Mouse (Mus musculus): ENCODE measurements at regions not wholly inside any gene's neighbourhood (a gene's known extent, or its start where the extent isn't known, plus 50 kb on each side); places are given as distances from the start of the nearest gene placed in this dataset.

GRCm38 (mm10) chr1:163599926-163600890 is 124.8 kb downstream of the Mettl11b start:
- Histone ChIP-seq H3K4me3 (no peak overlapping the region), H3K27me3 (replicated peaks) (no peaks in the 10 kb centered on the region), H3K9ac (no peak overlapping the region), H3K27ac (replicated peaks) (no peak overlapping the region), H3K4me2 (no peak overlapping the region), H3K4me1 (no peaks in the 10 kb centered on the region), H3K9me3 (no peaks in the 10 kb centered on the region), H3K36me3 (no peaks in the 10 kb centered on the region)
- 56% methylated on average over 7 of the region's 7 CpGs for WGBS
- ATAC-seq (ENCODE audit: extremely low read depth, insufficient number of reproducible peaks, low FRiP score, low TSS enrichment) = no peak; the same call in 1 of the 2 replicates

GRCm38 (mm10) chr1:163576411-163576810 is 148.6 kb downstream of the Mettl11b start:
- no peak for ATAC-seq (ENCODE audit: extremely low read depth, insufficient number of reproducible peaks, low FRiP score, low TSS enrichment)
- Histone ChIP-seq H3K27me3 (replicated peaks) (no peaks in the 10 kb centered on the region), H3K9ac (no peak overlapping the region), H3K9me3 (no peaks in the 10 kb centered on the region), H3K4me3 (no peak overlapping the region), H3K4me2 (no peak overlapping the region), H3K27ac (replicated peaks) (no peak overlapping the region), H3K36me3 (no peaks in the 10 kb centered on the region), H3K4me1 (peaks cover 18% of the 10 kb centered on the region)
- 45% methylated on average over 4 of the region's 4 CpGs for WGBS

- Histone ChIP-seq H3K4me3 (no peak overlapping the region), H3K36me3 (no peaks in the 10 kb centered on the region), H3K9me3 (no peaks in the 10 kb centered on the region), H3K4me1 (peaks cover 18% of the 10 kb centered on the region), H3K27ac (replicated peaks) (no peak overlapping the region), H3K9ac (no peak overlapping the region), H3K27me3 (replicated peaks) (no peaks in the 10 kb centered on the region), H3K4me2 (no peak overlapping the region)
- no peak for ATAC-seq (ENCODE audit: extremely low read depth, insufficient number of reproducible peaks, low FRiP score, low TSS enrichment)
- WGBS = 56% methylated on average over 2 of the region's 2 CpGs
These were observed 149.4 kb downstream of the Mettl11b start for GRCm38 (mm10) chr1:163575593-163575992.

- H3K4me1 ChIP-seq = peaks cover 18% of the 10 kb centered on the region
- WGBS = 44% methylated on average over 16 of the region's 16 CpGs
- H3K4me3 ChIP-seq = no peak overlapping the region
- no peaks in the 10 kb centered on the region for H3K9me3 ChIP-seq
- no peak overlapping the region for H3K9ac ChIP-seq
- no peak for ATAC-seq (ENCODE audit: extremely low read depth, insufficient number of reproducible peaks, low FRiP score, low TSS enrichment)
- no peaks in the 10 kb centered on the region for H3K36me3 ChIP-seq
- peak overlapping the region; percentile 35 for H3K4me2 ChIP-seq
- H3K27me3 ChIP-seq (replicated peaks) = no peaks in the 10 kb centered on the region
- H3K27ac ChIP-seq (replicated peaks) = 0 out of 2 replicates have a peak overlapping the region, but pooled peaks have one; percentile 14
These were observed 150.4 kb downstream of the Mettl11b start for GRCm38 (mm10) chr1:163574409-163575161.

- WGBS = 91% methylated on average over 1 of the region's 1 CpGs
- Histone ChIP-seq H3K9me3 (no peaks in the 10 kb centered on the region), H3K4me1 (peaks cover 18% of the 10 kb centered on the region), H3K9ac (no peak overlapping the region), H3K4me2 (no peak overlapping the region), H3K27me3 (replicated peaks) (no peaks in the 10 kb centered on the region), H3K27ac (replicated peaks) (no peak overlapping the region), H3K36me3 (no peaks in the 10 kb centered on the region), H3K4me3 (no peak overlapping the region)
- ATAC-seq (ENCODE audit: extremely low read depth, insufficient number of reproducible peaks, low FRiP score, low TSS enrichment) = no peak
These were observed 151.5 kb downstream of the Mettl11b start for GRCm38 (mm10) chr1:163573533-163573932.

- Histone ChIP-seq H3K36me3 (no peaks in the 10 kb centered on the region), H3K27me3 (replicated peaks) (no peaks in the 10 kb centered on the region), H3K4me2 (no peak overlapping the region), H3K27ac (replicated peaks) (no peak overlapping the region; the same call in 1 of the 2 replicates), H3K4me1 (peaks cover 11% of the 10 kb centered on the region), H3K9ac (no peak overlapping the region), H3K9me3 (no peaks in the 10 kb centered on the region), H3K4me3 (no peak overlapping the region)
- WGBS = 48% methylated on average over 1 of the region's 1 CpGs
- ATAC-seq (ENCODE audit: extremely low read depth, insufficient number of reproducible peaks, low FRiP score, low TSS enrichment) = no peak
These were observed 160.3 kb upstream of the Gorab start for GRCm38 (mm10) chr1:163563791-163564190.

- Histone ChIP-seq H3K36me3 (no peaks in the 10 kb centered on the region), H3K9ac (no peak overlapping the region), H3K4me2 (no peak overlapping the region), H3K4me1 (peaks cover 11% of the 10 kb centered on the region), H3K27me3 (replicated peaks) (no peaks in the 10 kb centered on the region), H3K9me3 (no peaks in the 10 kb centered on the region), H3K4me3 (no peak overlapping the region), H3K27ac (replicated peaks) (no peak overlapping the region)
- WGBS = 79% methylated on average over 2 of the region's 2 CpGs
- ATAC-seq (ENCODE audit: extremely low read depth, insufficient number of reproducible peaks, low FRiP score, low TSS enrichment) = no peak
These were observed 159.6 kb upstream of the Gorab start for GRCm38 (mm10) chr1:163563064-163563463.

- no peak overlapping the region for H3K27ac ChIP-seq (replicated peaks)
- ATAC-seq (ENCODE audit: extremely low read depth, insufficient number of reproducible peaks, low FRiP score, low TSS enrichment) = no peak
These were observed 158.8 kb upstream of the Gorab start for GRCm38 (mm10) chr1:163562166-163562733.

GRCm38 (mm10) chr1:163561016-163561415 is 157.5 kb upstream of the Gorab start:
- no peak for ATAC-seq (ENCODE audit: extremely low read depth, insufficient number of reproducible peaks, low FRiP score, low TSS enrichment)
- 48% methylated on average over 5 of the region's 5 CpGs for WGBS
- Histone ChIP-seq H3K27me3 (replicated peaks) (no peaks in the 10 kb centered on the region), H3K4me2 (no peak overlapping the region), H3K4me3 (no peak overlapping the region), H3K9ac (no peak overlapping the region), H3K36me3 (no peaks in the 10 kb centered on the region), H3K4me1 (peaks cover 11% of the 10 kb centered on the region), H3K27ac (replicated peaks) (no peak overlapping the region), H3K9me3 (no peaks in the 10 kb centered on the region)

More at GRCm38 (mm10) chr1:163562166-163562733, 158.8 kb upstream of the Gorab start:
- no peak overlapping the region for H3K4me3 ChIP-seq
- H3K36me3 ChIP-seq = no peaks in the 10 kb centered on the region
- H3K9me3 ChIP-seq = no peaks in the 10 kb centered on the region
- no peaks in the 10 kb centered on the region for H3K27me3 ChIP-seq (replicated peaks)
- 25% methylated on average over 4 of the region's 4 CpGs for WGBS
- peaks cover 11% of the 10 kb centered on the region for H3K4me1 ChIP-seq
- H3K4me2 ChIP-seq = no peak overlapping the region
- no peak overlapping the region for H3K9ac ChIP-seq

GRCm38 (mm10) chr1:163560276-163560943 is 156.9 kb upstream of the Gorab start:
- Histone ChIP-seq H3K4me3 (no peak overlapping the region), H3K27me3 (replicated peaks) (no peaks in the 10 kb centered on the region), H3K9me3 (no peaks in the 10 kb centered on the region), H3K4me2 (no peak overlapping the region), H3K9ac (no peak overlapping the region), H3K4me1 (peaks cover 11% of the 10 kb centered on the region), H3K36me3 (no peaks in the 10 kb centered on the region), H3K27ac (replicated peaks) (no peak overlapping the region)
- 60% methylated on average over 8 of the region's 8 CpGs for WGBS
- ATAC-seq (ENCODE audit: extremely low read depth, insufficient number of reproducible peaks, low FRiP score, low TSS enrichment) = no peak

GRCm38 (mm10) chr1:163557875-163558274 is 154.4 kb upstream of the Gorab start:
- Histone ChIP-seq H3K27ac (replicated peaks) (no peak overlapping the region), H3K9me3 (no peaks in the 10 kb centered on the region), H3K4me2 (no peak overlapping the region), H3K4me1 (peaks cover 11% of the 10 kb centered on the region), H3K36me3 (no peaks in the 10 kb centered on the region), H3K9ac (no peak overlapping the region), H3K27me3 (replicated peaks) (no peaks in the 10 kb centered on the region), H3K4me3 (no peak overlapping the region)
- 74% methylated on average over 7 of the region's 7 CpGs for WGBS
- ATAC-seq (ENCODE audit: extremely low read depth, insufficient number of reproducible peaks, low FRiP score, low TSS enrichment) = no peak

Measured in heart, embryonic 13.5 days (tissue).